14 mouse cellular contexts compared by ENCODE assay signal in the genomic region with DNA sequence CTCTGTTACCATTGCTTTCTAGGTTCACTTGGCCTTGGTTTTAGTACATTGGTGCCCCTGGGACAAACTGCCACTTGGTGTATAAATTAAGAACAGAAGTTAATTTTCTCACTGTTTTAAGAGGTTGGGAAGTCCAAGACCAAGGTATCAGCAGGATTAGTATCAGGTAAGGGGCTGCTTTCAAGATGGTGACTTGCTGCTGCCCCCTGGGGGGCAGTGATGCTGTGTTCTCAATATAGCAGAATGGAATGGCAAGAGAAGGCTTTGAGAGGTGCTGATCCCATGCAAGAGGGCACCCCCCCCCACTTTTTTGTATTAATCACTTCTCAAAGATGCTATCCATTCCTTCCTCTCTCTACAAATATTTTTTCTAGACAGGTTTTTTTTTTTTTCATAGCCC. TPM values are rescaled to one million over a fixed set of nuclear protein-coding genes. Genes with fewer than 3 reads are reported as not detected.
DNase-seq lines count a peak whose midpoint lies in the region; ATAC-seq and TF ChIP-seq lines count a peak whose summit lies in the region.
"Had no signal": no experiment of that assay in that cellular context is flagged by ENCODE, and none has a peak within 500 bp of the region (broad histone marks: within the 10 kb centered on the region; RNA-seq: fewer than 3 reads in every experiment).

No protein-coding gene starts in this region.

- TF ChIP-seq CTCF in forebrain, postnatal 0 days (IDR thresholded peaks at IDR 0.05; ENCODE audit: low read depth), result peak; percentile 26
- 0 out of 2 replicates have a peak, but pooled peaks have one; percentile 22 for TF ChIP-seq CTCF in liver, embryonic 14.5 days (IDR thresholded peaks at IDR 0.05; ENCODE audit: low read depth)
- TF ChIP-seq CTCF in brain, embryonic 14.5 days (IDR thresholded peaks at IDR 0.05; ENCODE audit: borderline replicate concordance, extremely low read depth, insufficient read depth, insufficient read length), result peak; percentile 7; the same call in 1 of the 2 replicates

- no peak overlapping the region for H3K27ac ChIP-seq in forebrain, postnatal 0 days (ENCODE audit: low read depth, low read length)
- no peak overlapping the region for H3K27ac ChIP-seq in forebrain, embryonic 10.5 days
- H3K27ac ChIP-seq in liver, embryonic 14.5 days, result no peak overlapping the region
- no peak overlapping the region for H3K27ac ChIP-seq in liver, embryonic 11.5 days (ENCODE audit: low read depth, low read length)

- no peak overlapping the region for H3K9ac ChIP-seq in forebrain, postnatal 0 days
- H3K9ac ChIP-seq in liver, embryonic 14.5 days (replicated peaks), result no peak overlapping the region
- no peak overlapping the region for H3K9ac ChIP-seq in liver, embryonic 11.5 days (ENCODE audit: low read depth, low read length)

- DNase-seq in forebrain, postnatal 0 days, result no peak
- DNase-seq in forebrain, embryonic 10.5 days (ENCODE audit: extremely low spot score, low spot score), result no peak
- DNase-seq in liver, embryonic 14.5 days (ENCODE audit: low read depth in 3 of 3, low spot score in 3 of 3), result no peak
- no peak for DNase-seq in liver, embryonic 11.5 days (ENCODE audit: low spot score)
- DNase-seq in A20 (ENCODE audit: low read depth, low spot score), result peak; percentile 44
- no peak for DNase-seq in brain, embryonic 14.5 days (ENCODE audit: low read depth)
- no peak for DNase-seq in urinary bladder, postnatal 14 days (ENCODE audit: low spot score)
- DNase-seq in cerebellum, postnatal 25 days, result no peak
- DNase-seq: adrenal gland, postnatal 25 days; cerebellum, adult 11-12 months; gastrocnemius, postnatal 10 days; lung, postnatal 14 days; right cerebral cortex, postnatal 14 days had no signal

- H3K27me3 ChIP-seq in forebrain, postnatal 0 days (ENCODE audit: insufficient read depth, low read length), result no peaks in the 10 kb centered on the region
- H3K27me3 ChIP-seq in forebrain, embryonic 10.5 days (ENCODE audit: poor library complexity, severe bottlenecking), result no peaks in the 10 kb centered on the region
- H3K27me3 ChIP-seq in liver, embryonic 14.5 days (ENCODE audit: control insufficient read depth, insufficient read depth, low read length), result no peaks in the 10 kb centered on the region
- no peaks in the 10 kb centered on the region for H3K27me3 ChIP-seq in liver, embryonic 11.5 days (replicated peaks; ENCODE audit: control insufficient read depth, insufficient read depth, low read length)

- TF ChIP-seq EP300 in liver, embryonic 14.5 days (IDR thresholded peaks at IDR 0.05; ENCODE audit: low read depth), result no peak

- H3K4me1 ChIP-seq in forebrain, postnatal 0 days (ENCODE audit: insufficient read depth), result no peaks in the 10 kb centered on the region; the same call in 1 of the 2 replicates
- H3K4me1 ChIP-seq in forebrain, embryonic 10.5 days, result no peaks in the 10 kb centered on the region
- H3K4me1 ChIP-seq in liver, embryonic 14.5 days (replicated peaks; ENCODE audit: control insufficient read depth in 2 of 2, insufficient read depth in 2 of 2, low read length in 1 of 2), result peaks cover 0 to 2% of the 10 kb centered on the region in 2 experiments; a peak in 1 of 4 replicates
- H3K4me1 ChIP-seq in liver, embryonic 11.5 days (replicated peaks; ENCODE audit: control insufficient read depth, insufficient read depth, low read length), result no peaks in the 10 kb centered on the region

- H3K9me3 ChIP-seq in forebrain, postnatal 0 days (ENCODE audit: low read length), result no peaks in the 10 kb centered on the region
- no peaks in the 10 kb centered on the region for H3K9me3 ChIP-seq in forebrain, embryonic 10.5 days
- H3K9me3 ChIP-seq in liver, embryonic 14.5 days (ENCODE audit: control insufficient read depth, low read length), result no peaks in the 10 kb centered on the region
- H3K9me3 ChIP-seq in liver, embryonic 11.5 days (ENCODE audit: control insufficient read depth, low read length), result no peaks in the 10 kb centered on the region

- ATAC-seq in forebrain, postnatal 0 days, result no peak
- no peak for ATAC-seq in liver, embryonic 14.5 days (ENCODE audit: insufficient read depth)
- no peak for ATAC-seq in liver, embryonic 11.5 days (replicated peaks; ENCODE audit: low FRiP score)
- ATAC-seq: hindbrain, embryonic 16.5 days had no signal

- TF ChIP-seq POLR2A in brain, embryonic 14.5 days (IDR thresholded peaks at IDR 0.05; ENCODE audit: borderline replicate concordance, extremely low read depth, insufficient read depth, insufficient read length, poor library complexity, severe bottlenecking), result no peak

- H3K4me3 ChIP-seq in forebrain, postnatal 0 days (ENCODE audit: low read depth, low read length), result no peak overlapping the region
- H3K4me3 ChIP-seq in forebrain, embryonic 10.5 days, result no peak overlapping the region
- H3K4me3 ChIP-seq in liver, embryonic 14.5 days (ENCODE audit: insufficient read depth in 1 of 2, low read depth in 2 of 2, low read length in 2 of 2), result no peak overlapping the region
- H3K4me3 ChIP-seq in liver, embryonic 11.5 days (ENCODE audit: low read depth, low read length), result no peak overlapping the region

- no peak overlapping the region for H3K4me2 ChIP-seq in forebrain, postnatal 0 days (ENCODE audit: low read depth)
- H3K4me2 ChIP-seq in liver, embryonic 14.5 days (ENCODE audit: low read depth), result no peak overlapping the region
- H3K4me2 ChIP-seq in liver, embryonic 11.5 days, result no peak overlapping the region

- H3K36me3 ChIP-seq in forebrain, postnatal 0 days (ENCODE audit: insufficient read depth), result no peaks in the 10 kb centered on the region
- H3K36me3 ChIP-seq in forebrain, embryonic 10.5 days (replicated peaks), result 0 out of 2 replicates have a peak, but pooled peaks cover under 1% of the 10 kb centered on the region
- H3K36me3 ChIP-seq in liver, embryonic 14.5 days (replicated peaks; ENCODE audit: control insufficient read depth, insufficient read depth, low read depth), result no peaks in the 10 kb centered on the region
- no peaks in the 10 kb centered on the region for H3K36me3 ChIP-seq in liver, embryonic 11.5 days (ENCODE audit: control insufficient read depth, insufficient read depth, low read length)

RNA-seq across cellular contexts. Expression of a gene that starts 9.1 kb away (rescaled TPM):
- total RNA-seq in forebrain, postnatal 0 days (2014; rRNA removed), result 3.5 and 5.5 TPM in 2 replicates
- 10.7 and 12.0 TPM in 2 replicates for polyA plus RNA-seq in forebrain, postnatal 0 days (2015; fragmentation: Nextera tagmentation; extraction: Ambion mirVana)
- polyA plus RNA-seq in forebrain, embryonic 10.5 days (2016; fragmentation: Nextera tagmentation; extraction: Ambion mirVana), result 22.7 and 26.2 TPM in 2 replicates
- polyA plus RNA-seq in liver, embryonic 14.5 days (2012; rRNA removed), result 3.1 and 4.2 TPM in 2 replicates
- 10.6 and 11.3 TPM in 2 replicates for polyA plus RNA-seq in liver, embryonic 14.5 days (2014; fragmentation: Nextera tagmentation; extraction: Ambion mirVana)
- 11.8 and 14.3 TPM in 2 replicates for polyA plus RNA-seq in liver, embryonic 11.5 days (2014; fragmentation: Nextera tagmentation; extraction: Ambion mirVana)
- polyA plus RNA-seq in brain, embryonic 14.5 days (2012; rRNA removed), result 5.1 and 6.6 TPM in 2 replicates

RNA-seq across cellular contexts. Expression of a gene that starts 52.0 kb away (rescaled TPM):
- 51.3 and 66.9 TPM in 2 replicates for total RNA-seq in forebrain, postnatal 0 days (2014; rRNA removed)
- polyA plus RNA-seq in forebrain, postnatal 0 days (2015; fragmentation: Nextera tagmentation; extraction: Ambion mirVana), result 27.2 and 31.0 TPM in 2 replicates
- polyA plus RNA-seq in forebrain, embryonic 10.5 days (2016; fragmentation: Nextera tagmentation; extraction: Ambion mirVana), result 57.7 and 59.4 TPM in 2 replicates
- polyA plus RNA-seq in liver, embryonic 14.5 days (2012; rRNA removed), result 8.0 and 10.8 TPM in 2 replicates
- 9.5 and 10.7 TPM in 2 replicates for polyA plus RNA-seq in liver, embryonic 14.5 days (2014; fragmentation: Nextera tagmentation; extraction: Ambion mirVana)
- 32.8 and 34.5 TPM in 2 replicates for polyA plus RNA-seq in liver, embryonic 11.5 days (2014; fragmentation: Nextera tagmentation; extraction: Ambion mirVana)
- 76.0 and 86.4 TPM in 2 replicates for polyA plus RNA-seq in brain, embryonic 14.5 days (2012; rRNA removed)
